Mouse (Mus musculus) neural tube, embryonic 15.5 days (tissue): ENCODE results near the gene Cd68. TPM values are rescaled to one million over a fixed set of nuclear protein-coding genes. Genes with fewer than 3 reads are reported as not detected.
"Not testable (repeated sequence)": the region's sequence is repeated elsewhere in the genome, so short reads cannot be mapped to it uniquely, and the experiment has no call there.

Experiments used
- ATAC-seq: fragments of 200-750 bp; cut with Nextera tagmentation; 2 replicates; pipeline ENCODE4 v1.8.0; 2017; ENCODE audit warnings: mild to moderate bottlenecking, moderate TSS enrichment, moderate library complexity; ENCODE audit not compliant: low FRiP score
- H3K27ac ChIP-seq: fragments of 300-500 bp; sonication (generic); replicated peaks from 2 replicates; pipeline ENCODE4 v1.5.1; 2015; ENCODE audit warnings: mild to moderate bottlenecking, inconsistent platforms
- H3K27me3 ChIP-seq: fragments of 300-500 bp; sonication (generic); replicated peaks from 2 replicates; pipeline ENCODE4 v1.6.1; 2015; ENCODE audit warnings: inconsistent platforms
- H3K36me3 ChIP-seq: fragments of 300-500 bp; sonication (generic); 2 replicates; pipeline ENCODE4 v1.6.1; 2015; ENCODE audit warnings: inconsistent platforms
- H3K4me1 ChIP-seq: fragments of 300-500 bp; sonication (generic); 2 replicates; pipeline ENCODE4 v1.6.1; 2015; ENCODE audit warnings: inconsistent platforms
- H3K4me2 ChIP-seq: fragments of 300-500 bp; sonication (generic); 2 replicates; pipeline ENCODE4 v1.6.1; 2015; ENCODE audit warnings: inconsistent platforms, mild to moderate bottlenecking, moderate library complexity
- H3K4me3 ChIP-seq: fragments of 300-500 bp; sonication (generic); replicated peaks from 2 replicates; pipeline ENCODE4 v1.5.1; 2015; ENCODE audit warnings: mild to moderate bottlenecking, inconsistent platforms
- H3K9ac ChIP-seq: fragments of 300-500 bp; sonication (generic); replicated peaks from 2 replicates; pipeline ENCODE4 v1.6.1; 2015; ENCODE audit warnings: mild to moderate bottlenecking, inconsistent platforms
- H3K9me3 ChIP-seq: fragments of 300-500 bp; sonication (generic); replicated peaks from 2 replicates; pipeline ENCODE4 v1.6.1; 2016; ENCODE audit warnings: inconsistent platforms
- WGBS: fragments of 180-500 bp; shearing (Covaris S2); methylation state at CpG from one replicate; pipeline ENCODE4 v1.1.7; 2015; ENCODE audit warnings: mixed read lengths; 5-methylcytosine and 5-hydroxymethylcytosine counted together
- microRNA counts: library from miRNA; unstranded; fragments of <30 nt; microRNA quantifications from one replicate; lab custom pipeline; 2016
- microRNA-seq: library from miRNA; unstranded; fragments of <30 nt; microRNA quantifications from one replicate; pipeline ENCODE4, GENCODE M21; 2017
- polyA plus RNA-seq: library from polyadenylated mRNA; unstranded; fragments of >200 nt; fragmentation: Nextera tagmentation; extraction: Ambion mirVana; gene quantifications from 2 replicates; pipeline ENCODE4 v1.2.1, GENCODE M21; 2015

Cd68 gene
- polyA plus RNA-seq, 1 experiment from 2014 or later: 9.0 TPM

DNA sequence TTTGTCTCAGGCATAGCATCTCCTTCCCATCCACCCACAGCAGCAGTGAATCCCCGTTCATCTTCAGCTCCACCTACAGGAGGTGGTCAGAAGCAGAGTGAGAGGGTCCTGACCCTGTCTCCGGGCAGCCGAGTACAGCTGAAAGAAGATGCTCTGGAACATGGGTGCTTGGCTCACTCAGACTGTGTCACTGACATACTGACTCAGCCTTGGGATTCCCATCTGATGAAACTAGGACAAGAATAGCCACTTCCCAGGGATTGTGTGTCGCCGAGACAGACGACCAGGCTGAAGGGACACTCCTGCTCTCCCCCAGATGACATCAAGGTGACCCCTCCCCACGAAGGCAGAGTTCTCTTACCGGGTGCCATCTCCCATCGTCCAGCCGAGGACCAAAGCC lies 49.2 kb downstream of the Cd68 start:
- no peak overlapping the region for H3K27ac ChIP-seq
- no peaks in the 10 kb centered on the region for H3K9me3 ChIP-seq
- no peak overlapping the region for H3K9ac ChIP-seq
- no peaks in the 10 kb centered on the region for H3K36me3 ChIP-seq
- H3K4me1 ChIP-seq: peaks cover 10% of the 10 kb centered on the region
- H3K27me3 ChIP-seq: 0 out of 2 replicates have a peak, but pooled peaks cover 4% of the 10 kb centered on the region
- WGBS: 50% methylated on average over 10 of the region's 10 CpGs
- no peak overlapping the region for H3K4me2 ChIP-seq
- no peak overlapping the region for H3K4me3 ChIP-seq
- ATAC-seq: no peak

DNA sequence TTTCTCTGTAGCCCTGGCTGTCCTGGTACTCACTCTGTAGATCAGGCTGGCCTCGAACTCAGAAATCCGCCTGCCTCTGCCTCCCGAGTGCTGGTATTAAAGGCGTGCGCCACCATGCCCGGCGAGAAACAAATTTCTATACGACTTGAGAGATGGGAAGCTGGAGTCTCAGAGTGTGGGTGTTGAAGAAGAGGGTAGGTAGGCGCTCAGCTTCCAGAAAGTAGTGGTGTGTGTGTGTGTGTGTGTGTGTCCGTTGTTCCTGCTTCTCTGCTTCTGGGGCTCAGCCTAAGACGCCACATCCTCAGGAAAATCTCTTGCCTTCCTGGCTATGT lies 51.7 kb downstream of the Cd68 start:
- not testable (repeated sequence) for ATAC-seq, H3K4me3 ChIP-seq
- WGBS: 55% methylated on average over 11 of the region's 11 CpGs

More for the DNA sequence above, 51.7 kb downstream of the Cd68 start:
- H3K36me3 ChIP-seq, H3K9me3 ChIP-seq, H3K27ac ChIP-seq, H3K27me3 ChIP-seq, H3K9ac ChIP-seq, H3K4me1 ChIP-seq: not testable (repeated sequence)
- peak overlapping the region; percentile 36; the same call in 1 of the 2 replicates for H3K4me2 ChIP-seq

MicroRNA genes within 50 kb of the gene (microRNA counts, 519-probe panel; counts per million panel counts)
- microRNA mmu-miR-1934 (lab: Ali Mortazavi, UCI) (not detected), microRNA mmu-miR-467f (lab: Ali Mortazavi, UCI) (2,296 counts per million, percentile 51 among the panel's probes with 10 or more counts)

Small RNAs within 50 kb of the gene (microRNA-seq; reads per million reads assigned to microRNA genes)
- gene Mir1934: 1.6 reads per million
- not detected for gene Mir467f

Other genes starting within 250 kb of the Cd68 start
- gene Dnah2, start 117.0 kb downstream of the Cd68 start, polyA plus RNA-seq: 3.1 and 3.5 TPM in 2 replicates
- gene Efnb3, start 105.9 kb downstream of the Cd68 start, polyA plus RNA-seq: 113 and 126 TPM in 2 replicates
- gene Wrap53, start 85.9 kb downstream of the Cd68 start, polyA plus RNA-seq: 18.1 and 18.8 TPM in 2 replicates
- 51.8 and 85.1 TPM in 2 replicates for gene Trp53, start 85.8 kb downstream of the Cd68 start, polyA plus RNA-seq
- gene Atp1b2, start 60.2 kb downstream of the Cd68 start, polyA plus RNA-seq: 76.7 and 77.0 TPM in 2 replicates
- not detected in 2 replicates for gene Shbg, start 48.2 kb downstream of the Cd68 start, polyA plus RNA-seq
- 22.0 and 24.7 TPM in 2 replicates for gene Sat2, start 44.1 kb downstream of the Cd68 start, polyA plus RNA-seq
- gene Fxr2, start 33.2 kb downstream of the Cd68 start, polyA plus RNA-seq: 32.5 and 38.7 TPM in 2 replicates
- gene Sox15, start 10.8 kb downstream of the Cd68 start, polyA plus RNA-seq: not detected in 2 replicates
- gene Mpdu1, start 3.5 kb downstream of the Cd68 start, polyA plus RNA-seq: 95.1 and 101 TPM in 2 replicates
- gene Eif4a1, start 6.3 kb upstream of the Cd68 start, polyA plus RNA-seq: 437 and 477 TPM in 2 replicates
- gene Senp3, start 15.9 kb upstream of the Cd68 start, polyA plus RNA-seq: 90.8 and 109 TPM in 2 replicates
- 0.19 and 0.43 TPM in 2 replicates for gene Tnfsf13, start 19.6 kb upstream of the Cd68 start, polyA plus RNA-seq
- gene Tnfsf12, start 29.7 kb upstream of the Cd68 start, polyA plus RNA-seq: 4.1 and 5.3 TPM in 2 replicates
- 1.8 and 2.3 TPM in 2 replicates for gene Tnfsfm13, start 29.9 kb upstream of the Cd68 start, polyA plus RNA-seq
- gene Polr2a, start 92.5 kb upstream of the Cd68 start, polyA plus RNA-seq: 13.2 and 18.7 TPM in 2 replicates
- 0.19 TPM in 1 of 2 replicates, not detected in the other for gene Slc35g3, start 95.8 kb upstream of the Cd68 start, polyA plus RNA-seq
- 4.7 and 5.3 TPM in 2 replicates for gene Zbtb4, start 99.8 kb upstream of the Cd68 start, polyA plus RNA-seq
- 2.1 and 3.0 TPM in 2 replicates for gene Chrnb1, start 129.8 kb upstream of the Cd68 start, polyA plus RNA-seq
- 8.5 and 8.7 TPM in 2 replicates for gene Fgf11, start 135.7 kb upstream of the Cd68 start, polyA plus RNA-seq
- gene Tmem102, start 139.5 kb upstream of the Cd68 start, polyA plus RNA-seq: 1.1 and 4.2 TPM in 2 replicates
- not detected in 2 replicates for gene Gm39566, start 149.1 kb upstream of the Cd68 start, polyA plus RNA-seq
- not detected in 2 replicates for gene Spem2, start 152.3 kb upstream of the Cd68 start, polyA plus RNA-seq
- 0.29 and 0.34 TPM in 2 replicates for gene Spem1, start 156.0 kb upstream of the Cd68 start, polyA plus RNA-seq
- 19.4 and 21.4 TPM in 2 replicates for gene Nlgn2, start 171.6 kb upstream of the Cd68 start, polyA plus RNA-seq
- 368 and 430 TPM in 2 replicates for gene Tmem256, start 172.4 kb upstream of the Cd68 start, polyA plus RNA-seq
- 44.3 and 53.1 TPM in 2 replicates for gene Plscr3, start 180.2 kb upstream of the Cd68 start, polyA plus RNA-seq
- 0.19 and 1.9 TPM in 2 replicates for gene Tnk1, start 192.6 kb upstream of the Cd68 start, polyA plus RNA-seq
- not detected in 2 replicates for gene Tmem95, start 211.9 kb upstream of the Cd68 start, polyA plus RNA-seq
- 2.1 and 3.2 TPM in 2 replicates for gene Kctd11, start 215.3 kb upstream of the Cd68 start, polyA plus RNA-seq
- 0.40 and 16.3 TPM in 2 replicates for gene Acap1, start 229.4 kb upstream of the Cd68 start, polyA plus RNA-seq
- 6.3 and 6.5 TPM in 2 replicates for gene 2810408A11Rik, start 234.8 kb upstream of the Cd68 start, polyA plus RNA-seq
- gene Neurl4, start 234.9 kb upstream of the Cd68 start, polyA plus RNA-seq: 15.7 and 17.0 TPM in 2 replicates
- 63.1 and 64.7 TPM in 2 replicates for gene Gps2, start 247.7 kb upstream of the Cd68 start, polyA plus RNA-seq